Mouse (Mus musculus): Measurements from ENCODE around the gene Ifitm1. TPM values are rescaled to one million over a fixed set of nuclear protein-coding genes. Genes with fewer than 3 reads are reported as not detected.

Gene Ifitm1
- polyA plus RNA-seq, 1 experiment from 2014 or later, result 209 TPM

DNA sequence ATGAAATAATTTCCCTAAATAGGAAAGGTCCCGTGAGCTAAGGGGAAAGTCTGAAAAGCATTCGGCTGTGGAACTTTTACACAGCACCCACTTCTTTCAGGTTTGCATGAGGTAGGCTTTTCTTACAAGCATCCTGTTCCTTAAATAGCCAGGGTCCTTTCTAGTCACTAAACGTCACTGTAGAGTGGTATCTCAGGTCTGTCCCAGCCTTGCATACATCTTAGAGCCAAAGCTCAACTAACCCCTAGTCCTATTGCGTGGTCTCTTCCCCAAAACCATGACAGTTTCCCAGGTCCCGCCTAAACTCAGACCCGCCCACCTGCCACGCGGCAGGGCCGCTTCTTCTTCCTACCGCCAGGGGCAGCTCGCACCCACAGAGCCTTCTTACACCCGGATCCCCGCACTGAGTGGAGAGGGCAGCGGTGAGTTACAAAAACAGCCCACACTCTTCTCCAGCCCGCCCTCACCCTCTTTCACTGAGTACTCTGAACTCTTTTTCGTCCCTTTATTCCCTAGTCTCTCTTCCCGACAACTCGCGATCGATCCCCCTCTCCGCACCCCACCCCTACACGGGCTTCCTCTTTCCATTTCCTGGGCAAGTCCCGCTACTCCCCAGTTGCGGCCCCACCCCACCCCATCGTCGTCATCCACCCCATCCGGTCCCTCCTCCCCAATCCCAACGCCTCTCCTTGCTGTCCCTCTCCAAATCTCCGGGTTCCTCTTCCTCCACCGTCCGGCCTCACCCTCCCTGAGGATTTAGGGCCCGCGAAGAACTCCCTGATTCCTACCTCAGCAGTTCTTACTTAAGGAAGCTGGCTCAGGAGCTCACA, 25.6 kb upstream of the Ifitm1 start, which contains the start of gene Pgghg:
TSS of gene Pgghg (plus strand) at position 170 of the 830 bp plus-strand sequence.
- peak within 1 kb of the TSS; percentile 64 for H3K4me2 ChIP-seq
- H3K4me3 ChIP-seq (replicated peaks), result peak within 1 kb of the TSS; percentile 56
- H3K36me3 ChIP-seq, result peaks cover 2% of the 10 kb centered on the region; the same call in 1 of the 2 replicates
- no peaks in the 10 kb centered on the region for H3K27me3 ChIP-seq (replicated peaks)
- WGBS, result 1% methylated on average over 33 of the region's 33 CpGs
- peak; percentile 88 for ATAC-seq (ENCODE audit: insufficient read depth, low FRiP score, low read depth)
- H3K9me3 ChIP-seq, result no peaks in the 10 kb centered on the region
- peak within 1 kb of the TSS; percentile 45 for H3K9ac ChIP-seq
- peaks cover 29% of the 10 kb centered on the region for H3K4me1 ChIP-seq
- peak within 1 kb of the TSS; percentile 97 for H3K27ac ChIP-seq

DNA sequence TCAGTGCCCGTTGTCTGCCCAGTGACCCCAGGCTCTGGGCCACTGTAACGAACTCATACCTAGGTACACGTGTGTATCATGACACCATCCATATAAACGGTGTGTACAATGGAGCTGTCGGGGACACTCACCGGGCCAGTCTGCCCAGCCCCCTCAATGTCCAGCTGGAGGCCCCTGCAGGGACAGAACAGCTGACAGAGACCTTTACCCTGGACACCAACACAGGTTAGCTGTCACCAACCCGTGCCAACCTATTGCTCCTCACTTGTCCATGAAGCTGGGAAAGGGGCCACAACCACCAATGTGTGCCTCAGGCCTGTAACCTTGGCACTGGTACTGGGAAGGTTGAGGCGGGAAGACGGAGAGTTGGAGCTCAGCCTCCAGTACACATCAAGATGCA, 24.7 kb upstream of the Ifitm1 start:
- H3K9me3 ChIP-seq, result no peaks in the 10 kb centered on the region
- no peak for ATAC-seq (ENCODE audit: insufficient read depth, low FRiP score, low read depth)
- H3K4me2 ChIP-seq, result peak overlapping the region; percentile 64
- peak overlapping the region; percentile 56 for H3K4me3 ChIP-seq (replicated peaks)
- peak overlapping the region; percentile 45 for H3K9ac ChIP-seq
- H3K27ac ChIP-seq, result peak overlapping the region; percentile 97
- peaks cover 29% of the 10 kb centered on the region for H3K4me1 ChIP-seq
- H3K36me3 ChIP-seq, result peaks cover 8% of the 10 kb centered on the region; the same call in 1 of the 2 replicates
- 34% methylated on average over 9 of the region's 9 CpGs for WGBS
- H3K27me3 ChIP-seq (replicated peaks), result no peaks in the 10 kb centered on the region

DNA sequence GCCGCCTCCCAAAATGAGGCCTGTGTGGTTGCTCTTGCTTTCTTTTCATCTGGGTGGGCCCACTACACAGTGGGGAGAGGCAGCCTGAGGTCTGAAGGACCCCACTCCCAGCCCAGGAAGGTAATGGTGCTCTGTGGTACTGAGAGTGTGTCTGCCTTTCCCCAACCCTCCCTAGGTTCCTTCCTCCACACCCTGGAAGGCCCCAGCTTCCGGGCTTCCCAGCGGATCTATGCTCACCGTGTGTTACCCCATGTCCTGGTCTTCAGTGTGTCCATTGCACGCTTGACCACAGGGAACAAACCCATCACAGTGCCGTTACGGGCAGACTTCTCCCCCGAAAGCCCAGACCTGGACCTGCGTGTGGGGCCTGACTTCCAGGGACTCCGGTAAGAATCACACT, 24.2 kb upstream of the Ifitm1 start:
- peaks cover 8% of the 10 kb centered on the region; the same call in 1 of the 2 replicates for H3K36me3 ChIP-seq
- WGBS, result 85% methylated on average over 10 of the region's 10 CpGs
- peak overlapping the region; percentile 64; the same call in 1 of the 2 replicates for H3K4me2 ChIP-seq
- no peak overlapping the region for H3K4me3 ChIP-seq (replicated peaks)
- H3K27ac ChIP-seq, result peak overlapping the region; percentile 97
- ATAC-seq (ENCODE audit: insufficient read depth, low FRiP score, low read depth), result no peak
- no peak overlapping the region for H3K9ac ChIP-seq
- H3K27me3 ChIP-seq (replicated peaks), result no peaks in the 10 kb centered on the region
- H3K9me3 ChIP-seq, result no peaks in the 10 kb centered on the region
- peaks cover 29% of the 10 kb centered on the region for H3K4me1 ChIP-seq

DNA sequence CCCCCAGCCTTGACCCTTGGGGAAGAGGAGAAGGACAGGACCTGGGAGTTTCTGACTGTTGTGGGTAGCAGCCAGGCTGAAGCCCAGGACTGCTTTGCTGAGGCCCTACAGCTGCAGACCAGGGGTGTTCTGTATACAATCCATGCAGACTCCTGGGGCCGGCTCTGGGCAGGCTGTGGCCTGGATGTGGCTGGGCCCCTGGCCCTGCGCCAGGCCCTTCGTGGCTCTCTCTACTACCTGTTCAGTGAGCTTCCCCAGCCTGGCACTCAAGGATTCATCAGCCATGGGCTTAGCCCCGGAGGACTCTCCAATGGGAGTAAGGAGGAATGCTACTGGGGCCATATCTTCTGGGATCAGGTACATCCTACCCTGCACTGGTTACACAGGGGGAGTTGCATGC, 23.7 kb upstream of the Ifitm1 start:
- no peak for ATAC-seq (ENCODE audit: insufficient read depth, low FRiP score, low read depth)
- H3K4me1 ChIP-seq, result peaks cover 29% of the 10 kb centered on the region
- no peak overlapping the region for H3K4me2 ChIP-seq
- H3K36me3 ChIP-seq, result peaks cover 8% of the 10 kb centered on the region; the same call in 1 of the 2 replicates
- WGBS, result 77% methylated on average over 4 of the region's 4 CpGs
- H3K27me3 ChIP-seq (replicated peaks), result no peaks in the 10 kb centered on the region
- 0 out of 2 replicates have a peak overlapping the region, but pooled peaks have one; percentile 16 for H3K9ac ChIP-seq
- peak overlapping the region; percentile 35 for H3K27ac ChIP-seq
- no peak overlapping the region for H3K4me3 ChIP-seq (replicated peaks)
- H3K9me3 ChIP-seq, result no peaks in the 10 kb centered on the region

DNA sequence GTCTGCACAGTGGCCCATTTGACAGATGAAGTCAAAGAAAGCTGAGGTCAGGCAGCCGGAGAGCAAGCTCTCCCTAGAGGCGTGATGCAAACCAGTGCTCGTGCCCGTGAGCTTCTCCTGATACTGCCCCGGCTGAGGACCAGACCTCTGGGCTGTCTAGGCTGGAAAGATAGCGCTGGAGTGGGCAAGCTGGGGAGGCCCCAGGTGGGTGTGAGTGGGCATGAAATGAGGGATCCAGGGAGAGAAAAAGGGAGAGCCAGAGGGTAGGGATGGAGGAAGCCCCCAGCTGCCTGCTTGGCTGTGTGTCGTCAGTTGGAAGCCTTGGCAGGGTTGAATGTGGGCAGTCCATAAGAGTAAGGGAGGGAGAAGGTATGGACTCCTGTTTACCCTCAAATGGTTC, 22.8 kb upstream of the Ifitm1 start:
- H3K36me3 ChIP-seq, result peaks cover 17% of the 10 kb centered on the region
- no peaks in the 10 kb centered on the region for H3K9me3 ChIP-seq
- no peaks in the 10 kb centered on the region for H3K27me3 ChIP-seq (replicated peaks)
- peaks cover 28% of the 10 kb centered on the region for H3K4me1 ChIP-seq
- H3K27ac ChIP-seq, result no peak overlapping the region
- 87% methylated on average over 7 of the region's 7 CpGs for WGBS
- no peak overlapping the region for H3K4me2 ChIP-seq
- ATAC-seq (ENCODE audit: insufficient read depth, low FRiP score, low read depth), result no peak
- H3K4me3 ChIP-seq (replicated peaks), result no peak overlapping the region
- no peak overlapping the region for H3K9ac ChIP-seq

DNA sequence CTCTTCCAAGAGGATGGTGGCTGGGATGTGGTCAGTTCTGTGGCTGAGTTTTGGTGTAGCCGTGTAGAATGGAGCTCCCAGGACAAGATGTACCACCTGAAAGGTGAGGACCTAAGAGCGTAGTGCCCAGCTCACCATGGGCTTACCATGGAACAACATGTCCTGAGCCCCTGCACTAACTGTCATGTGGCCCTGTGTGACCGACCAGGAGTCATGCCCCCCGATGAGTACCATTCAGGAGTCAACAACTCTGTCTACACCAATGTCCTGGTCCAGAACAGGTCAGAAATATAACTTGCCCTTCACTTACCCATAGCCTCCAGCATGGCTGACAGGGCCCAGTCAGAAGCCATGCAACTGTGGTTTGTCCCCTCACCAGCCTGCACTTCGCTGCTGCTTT, 21.8 kb upstream of the Ifitm1 start:
- H3K27ac ChIP-seq, result no peak overlapping the region
- H3K4me2 ChIP-seq, result no peak overlapping the region
- peaks cover 19% of the 10 kb centered on the region for H3K36me3 ChIP-seq
- 89% methylated on average over 5 of the region's 5 CpGs for WGBS
- no peak for ATAC-seq (ENCODE audit: insufficient read depth, low FRiP score, low read depth)
- no peak overlapping the region for H3K4me3 ChIP-seq (replicated peaks)
- no peak overlapping the region for H3K9ac ChIP-seq
- peaks cover 18% of the 10 kb centered on the region for H3K4me1 ChIP-seq
- H3K27me3 ChIP-seq (replicated peaks), result no peaks in the 10 kb centered on the region
- H3K9me3 ChIP-seq, result no peaks in the 10 kb centered on the region

DNA sequence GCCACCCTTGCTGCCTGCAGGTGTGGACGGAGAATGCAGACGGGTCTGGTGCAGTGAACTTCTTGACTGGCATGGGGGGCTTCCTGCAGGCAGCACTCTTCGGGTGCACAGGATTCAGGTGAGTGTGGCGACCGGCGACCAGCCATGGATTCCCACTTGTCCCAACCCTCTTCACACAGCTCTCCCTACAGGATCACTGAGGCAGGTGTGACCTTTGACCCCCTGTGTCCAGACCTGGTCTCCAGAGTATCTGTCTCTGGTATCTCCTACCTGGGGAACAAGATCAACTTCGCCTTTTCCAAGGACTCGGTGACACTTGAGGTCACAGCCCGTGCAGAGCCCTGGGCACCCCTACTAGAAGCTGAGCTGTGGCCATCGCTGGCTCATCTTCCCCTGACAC, 20.7 kb upstream of the Ifitm1 start:
- H3K36me3 ChIP-seq, result peaks cover 19% of the 10 kb centered on the region
- no peak for ATAC-seq (ENCODE audit: insufficient read depth, low FRiP score, low read depth)
- H3K27ac ChIP-seq, result peak overlapping the region; percentile 35; the same call in 1 of the 2 replicates
- H3K4me2 ChIP-seq, result no peak overlapping the region
- H3K9me3 ChIP-seq, result no peaks in the 10 kb centered on the region
- H3K4me3 ChIP-seq (replicated peaks), result no peak overlapping the region
- peaks cover 24% of the 10 kb centered on the region for H3K4me1 ChIP-seq
- no peaks in the 10 kb centered on the region for H3K27me3 ChIP-seq (replicated peaks)
- no peak overlapping the region for H3K9ac ChIP-seq
- WGBS, result 91% methylated on average over 10 of the region's 10 CpGs

DNA sequence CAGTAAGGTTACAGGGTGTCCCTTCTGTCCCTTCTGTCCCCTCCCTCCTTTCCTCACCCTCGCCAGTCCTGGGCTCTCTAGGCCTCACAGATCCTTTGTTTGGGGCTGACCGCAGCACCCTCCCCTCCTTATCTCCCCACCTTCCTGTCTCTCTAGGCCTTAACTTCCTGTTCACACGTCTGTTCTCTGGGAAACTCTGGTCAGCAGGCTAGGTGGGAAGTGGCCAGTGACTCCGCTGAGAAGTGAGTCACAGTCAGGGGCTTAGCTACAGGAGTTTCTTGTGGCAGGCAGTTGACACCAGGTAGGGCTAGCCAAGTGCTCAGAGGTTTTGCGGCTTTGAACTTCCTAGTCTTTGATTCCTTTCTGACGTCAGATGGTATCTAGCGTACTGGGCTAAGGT, 20.0 kb upstream of the Ifitm1 start:
- Histone ChIP-seq H3K4me3 (replicated peaks) (no peak overlapping the region), H3K27ac (peak overlapping the region; percentile 35; the same call in 1 of the 2 replicates), H3K36me3 (peaks cover 19% of the 10 kb centered on the region), H3K9me3 (no peaks in the 10 kb centered on the region), H3K9ac (no peak overlapping the region), H3K27me3 (replicated peaks) (no peaks in the 10 kb centered on the region), H3K4me2 (no peak overlapping the region), H3K4me1 (peaks cover 30% of the 10 kb centered on the region)
- WGBS, result 47% methylated on average over 7 of the region's 7 CpGs
- peak; percentile 5; the same call in 1 of the 2 replicates for ATAC-seq (ENCODE audit: insufficient read depth, low FRiP score, low read depth)

DNA sequence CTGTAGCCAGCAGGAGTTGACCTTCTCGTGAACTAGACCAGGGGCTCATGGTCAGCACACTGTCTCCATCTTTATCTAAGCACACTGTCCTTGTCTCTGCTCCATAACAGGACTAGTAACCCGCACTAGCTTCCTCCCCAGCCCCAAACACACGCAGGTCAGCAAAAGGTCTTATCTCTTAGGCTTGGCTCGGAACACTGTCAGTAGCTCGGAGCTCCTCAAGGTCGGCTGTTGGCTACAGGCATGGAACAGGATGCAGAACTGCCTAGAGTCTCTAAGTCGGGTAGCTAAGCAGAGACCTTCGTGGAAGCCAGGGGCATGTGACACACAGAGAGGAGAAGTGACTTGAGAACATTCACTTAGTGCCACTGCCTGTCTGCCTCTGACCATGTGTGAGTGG, 18.9 kb upstream of the Ifitm1 start:
- Histone ChIP-seq H3K9ac (no peak overlapping the region), H3K4me3 (replicated peaks) (no peak overlapping the region), H3K4me1 (peaks cover 28% of the 10 kb centered on the region), H3K4me2 (no peak overlapping the region), H3K36me3 (peaks cover 23% of the 10 kb centered on the region), H3K27me3 (replicated peaks) (no peaks in the 10 kb centered on the region), H3K27ac (no peak overlapping the region), H3K9me3 (no peaks in the 10 kb centered on the region)
- WGBS, result 73% methylated on average over 8 of the region's 8 CpGs
- no peak for ATAC-seq (ENCODE audit: insufficient read depth, low FRiP score, low read depth)

DNA sequence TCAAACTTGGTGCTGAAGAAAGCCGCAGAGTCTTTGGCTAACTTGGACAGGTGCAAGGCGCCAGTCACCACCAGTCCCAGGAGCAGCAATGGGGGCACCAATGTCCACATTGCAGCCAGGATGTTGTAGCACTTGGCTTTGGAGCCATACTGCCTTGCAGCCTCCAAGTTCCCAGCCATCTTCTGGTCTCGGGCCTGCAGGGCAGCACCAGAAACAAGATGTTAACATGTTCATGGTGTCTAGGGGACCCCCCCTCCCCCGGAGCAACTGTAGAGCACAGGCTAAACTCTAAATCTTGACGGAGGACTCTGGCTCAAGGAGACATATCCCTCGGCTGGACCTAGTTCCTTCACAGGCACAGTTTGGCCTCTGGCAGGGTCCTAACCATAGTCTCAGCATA, 17.8 kb upstream of the Ifitm1 start:
- WGBS, result 88% methylated on average over 6 of the region's 6 CpGs
- H3K9ac ChIP-seq, result no peak overlapping the region

DNA sequence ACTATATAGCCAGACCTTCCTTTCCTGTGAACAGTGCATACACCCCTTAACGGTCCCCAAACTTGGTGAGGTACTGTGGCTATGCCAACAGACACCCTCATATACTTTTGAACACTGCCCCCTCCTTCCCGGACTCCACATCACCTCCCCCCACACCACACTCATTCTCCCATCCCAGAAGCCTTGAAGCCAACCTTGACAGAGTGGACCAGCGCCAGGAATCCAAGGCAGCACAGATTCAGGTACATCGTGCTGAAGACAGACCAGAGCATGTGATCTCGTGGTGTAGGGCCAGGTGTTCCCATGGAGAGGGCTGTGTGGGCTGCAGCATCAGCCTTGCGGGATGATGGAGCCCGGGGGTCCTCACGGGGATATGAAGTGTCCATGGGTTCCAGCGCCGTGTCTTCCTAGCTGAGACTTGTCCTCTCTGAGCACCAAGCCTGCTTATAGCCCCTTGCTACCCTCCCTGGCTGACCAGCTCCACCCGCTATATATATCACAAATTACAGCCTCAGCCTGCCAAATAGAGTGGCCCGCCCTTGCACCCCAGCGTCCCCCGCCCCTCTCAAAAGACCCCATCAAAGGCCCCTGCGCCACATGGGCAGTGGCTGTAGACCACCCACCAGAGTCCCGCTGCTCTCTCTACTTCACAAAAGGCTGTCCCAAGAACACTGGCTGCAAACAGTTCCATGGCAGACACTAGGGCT, 17.0 kb upstream of the Ifitm1 start, which contains the start of gene Ifitm5:
TSS of gene Ifitm5 (minus strand) at position 468 of the 707 bp plus-strand sequence.
- 0 out of 2 replicates have a peak within 1 kb of the TSS, but pooled peaks have one; percentile 3 for H3K4me3 ChIP-seq (replicated peaks)
- H3K4me2 ChIP-seq, result peak within 1 kb of the TSS; percentile 13; the same call in 1 of the 2 replicates
- no peaks in the 10 kb centered on the region for H3K9me3 ChIP-seq
- 80% methylated on average over 16 of the region's 16 CpGs for WGBS
- ATAC-seq (ENCODE audit: insufficient read depth, low FRiP score, low read depth), result no peak
- H3K36me3 ChIP-seq, result peaks cover 25% of the 10 kb centered on the region
- peaks cover 39% of the 10 kb centered on the region for H3K4me1 ChIP-seq
- peak within 1 kb of the TSS; percentile 61 for H3K27ac ChIP-seq
- no peaks in the 10 kb centered on the region for H3K27me3 ChIP-seq (replicated peaks)
- H3K9ac ChIP-seq, result no peak within 1 kb of the TSS

More for the DNA sequence above, 17.8 kb upstream of the Ifitm1 start:
- H3K27ac ChIP-seq, result no peak overlapping the region; the same call in 1 of the 2 replicates
- H3K4me2 ChIP-seq, result no peak overlapping the region
- H3K9me3 ChIP-seq, result no peaks in the 10 kb centered on the region
- H3K36me3 ChIP-seq, result peaks cover 25% of the 10 kb centered on the region
- no peaks in the 10 kb centered on the region for H3K27me3 ChIP-seq (replicated peaks)
- ATAC-seq (ENCODE audit: insufficient read depth, low FRiP score, low read depth), result no peak
- peaks cover 35% of the 10 kb centered on the region for H3K4me1 ChIP-seq
- H3K4me3 ChIP-seq (replicated peaks), result no peak overlapping the region
